Mouse (Mus musculus) gastrocnemius, adult 18-20 months (tissue): Measurements from ENCODE around the gene Mrpl37. TPM values are rescaled to one million over a fixed set of nuclear protein-coding genes. Genes with fewer than 3 reads are reported as not detected.

Source experiments
- DNase-seq: peaks from one replicate; pipeline ENCODE4 v3.0.0; 2021; ENCODE audit warnings: low spot score
- total RNA-seq, 2 experiments: library from RNA; stranded (reverse); gene quantifications; 2 replicates each; pipeline ENCODE4 v1.2.3; 2021

Mrpl37 gene
- total RNA-seq, 2 experiments from 2014 or later, result 79.4 to 83.1 TPM

DNA sequence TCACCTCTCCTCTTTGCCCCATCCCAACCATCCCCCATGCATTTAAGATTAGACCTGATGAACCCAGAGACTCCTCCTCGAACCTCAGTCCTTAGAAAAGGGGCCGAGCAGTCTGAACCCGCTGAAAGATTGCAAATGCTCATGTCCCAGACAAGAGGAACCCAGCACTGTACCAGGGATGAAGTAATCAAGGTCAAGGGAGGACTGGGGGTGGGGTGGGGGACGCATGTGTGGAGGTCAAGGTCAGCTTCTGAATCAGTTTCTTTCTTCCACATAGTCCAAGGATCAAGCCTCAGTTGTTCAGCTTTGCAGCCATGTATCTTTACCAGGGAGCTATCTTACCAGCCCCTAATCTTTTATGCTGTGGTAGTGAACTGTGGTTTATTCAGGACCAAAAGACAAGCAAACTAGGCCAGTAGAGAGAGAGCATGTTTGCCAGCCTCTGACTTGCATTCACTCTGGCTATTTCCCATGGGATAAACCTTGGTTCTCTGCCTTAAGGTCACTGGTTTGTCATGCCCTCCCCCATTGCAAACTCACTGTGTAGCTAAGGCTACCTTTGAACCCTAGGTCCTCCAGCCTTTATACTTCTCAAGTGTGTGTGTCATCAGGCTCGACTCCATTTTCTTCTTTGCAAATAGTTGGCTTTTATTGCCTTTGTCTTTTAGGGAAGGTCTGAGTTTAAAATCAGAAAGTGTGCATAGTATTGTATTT, 46.2 kb downstream of the Mrpl37 start:
- no peak for DNase-seq

- DNase-seq, result peak; percentile 43
These were observed 47.6 kb downstream of the Mrpl37 start for GRCm38 (mm10) chr4:107019027-107019426.

DNA sequence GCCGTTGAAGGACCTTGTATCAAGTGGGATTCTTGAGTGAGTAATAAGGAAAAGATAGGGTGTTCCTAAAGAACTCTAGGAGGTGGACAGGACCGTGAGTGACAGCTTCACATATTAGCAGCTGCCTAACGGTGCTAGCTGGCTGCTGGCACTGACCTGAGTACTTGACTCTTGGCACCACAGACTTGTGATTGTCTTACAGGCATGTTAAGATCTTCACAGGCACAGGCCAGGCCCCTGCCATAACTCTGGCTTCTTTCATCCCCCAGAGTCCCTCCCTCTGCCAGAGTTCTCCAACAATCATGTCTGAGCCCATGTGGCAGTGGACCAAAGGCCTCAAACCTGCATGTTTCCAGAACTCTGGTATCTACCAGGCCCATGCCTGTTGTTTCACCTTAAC, 48.1 kb downstream of the Mrpl37 start:
- peak; percentile 59 for DNase-seq

DNA sequence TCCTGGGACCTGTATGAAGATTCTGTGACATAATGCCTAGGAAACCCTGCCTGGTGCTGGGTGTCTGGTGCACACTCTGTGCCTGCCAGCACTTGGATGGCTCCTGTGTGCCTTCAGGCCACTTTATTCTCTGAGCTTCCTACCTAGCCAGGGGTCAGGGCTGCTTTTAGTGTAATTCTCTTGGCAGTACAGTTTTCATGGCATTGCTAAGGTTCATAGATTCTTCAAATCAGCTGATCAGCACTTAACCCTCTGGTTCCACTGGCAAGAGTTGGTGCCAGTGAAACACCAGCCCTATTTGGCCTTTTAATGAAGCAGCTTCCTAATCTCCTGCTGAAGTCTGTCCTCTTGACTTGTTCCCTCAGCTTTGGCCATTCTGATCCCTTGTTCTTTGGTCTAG, 49.4 kb downstream of the Mrpl37 start:
- DNase-seq, result no peak

DNA sequence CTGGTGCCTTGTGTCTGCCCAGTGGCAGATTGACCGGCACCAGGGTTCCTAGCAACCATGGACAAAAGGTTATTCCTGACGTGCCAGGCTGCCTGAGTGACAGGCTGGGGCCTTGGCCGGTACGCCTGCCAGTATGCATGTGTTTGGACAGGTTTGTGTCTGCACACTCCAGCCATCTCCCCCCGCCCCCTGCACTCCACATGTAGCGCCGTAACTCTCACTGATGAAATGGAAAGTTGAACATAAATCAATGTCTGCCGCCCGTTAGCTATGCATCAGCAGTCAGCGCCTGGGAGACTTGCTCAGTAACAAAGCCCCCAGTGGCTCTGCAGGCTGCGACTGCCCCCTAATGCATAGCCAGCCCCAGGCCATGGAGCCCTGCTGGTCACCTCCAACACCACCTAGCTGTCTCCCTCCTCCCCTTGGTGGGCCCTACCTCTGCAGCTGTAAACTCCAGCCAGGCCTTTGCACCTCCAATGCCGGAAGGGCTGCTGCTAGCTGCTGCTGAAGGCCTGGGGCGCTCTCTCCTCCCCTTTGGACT, 50.6 kb downstream of the Mrpl37 start:
- DNase-seq, result no peak

DNA sequence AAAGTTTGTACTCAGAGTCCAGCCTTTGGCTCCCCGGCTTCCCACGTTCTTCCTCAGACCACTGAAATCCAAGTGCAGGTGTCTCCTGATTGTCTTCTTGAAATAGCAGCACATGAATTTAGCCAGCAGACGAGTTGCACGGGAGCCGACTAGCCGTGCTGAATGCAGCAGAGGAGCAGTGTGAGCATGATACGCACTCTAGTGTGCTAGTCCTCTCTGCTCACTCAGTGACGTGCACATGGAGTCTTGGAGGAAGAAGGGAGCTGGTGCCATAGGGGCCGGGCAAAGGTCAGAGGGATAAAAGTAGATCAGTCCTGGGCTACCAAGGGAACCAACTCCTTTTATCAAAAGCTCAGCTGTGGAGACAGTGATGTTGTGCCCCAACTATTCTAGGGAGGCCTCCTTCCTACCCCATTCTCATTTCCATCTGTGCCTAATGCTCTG, 52.8 kb downstream of the Mrpl37 start:
- DNase-seq, result no peak

DNA sequence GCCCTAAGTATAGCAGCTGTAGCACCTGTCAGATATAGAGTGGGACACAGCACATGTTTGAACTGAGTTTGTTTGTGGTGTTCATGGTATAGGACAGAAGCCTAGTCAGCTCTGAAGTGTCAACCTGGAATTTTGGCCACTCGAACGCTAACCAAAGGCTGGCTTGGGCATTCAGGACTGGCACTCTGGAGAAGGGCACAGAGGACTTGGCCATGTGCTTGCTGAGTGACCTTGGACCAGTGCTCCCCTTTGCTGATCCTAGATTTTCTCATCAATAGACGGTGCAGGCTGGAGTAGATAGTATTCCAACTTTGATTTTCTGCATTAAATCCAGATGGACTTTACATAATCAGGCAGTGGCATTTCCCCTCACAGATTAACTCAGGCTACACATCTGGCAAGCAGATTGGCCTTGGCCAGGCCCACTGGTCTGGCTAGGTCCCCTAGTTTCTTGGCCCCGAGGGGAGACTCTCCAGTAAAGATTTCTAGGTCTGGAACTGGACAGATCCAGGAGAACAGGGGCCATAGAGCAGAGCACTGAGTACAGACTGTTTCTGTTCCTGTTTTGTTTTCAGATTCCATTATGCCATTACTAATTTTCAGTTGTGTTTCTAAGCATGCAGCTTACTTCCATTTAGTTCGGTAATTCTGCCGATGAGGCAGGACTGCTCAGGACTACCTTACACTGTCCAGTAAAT, 53.4 kb downstream of the Mrpl37 start:
- DNase-seq, result peak; percentile 66

DNA sequence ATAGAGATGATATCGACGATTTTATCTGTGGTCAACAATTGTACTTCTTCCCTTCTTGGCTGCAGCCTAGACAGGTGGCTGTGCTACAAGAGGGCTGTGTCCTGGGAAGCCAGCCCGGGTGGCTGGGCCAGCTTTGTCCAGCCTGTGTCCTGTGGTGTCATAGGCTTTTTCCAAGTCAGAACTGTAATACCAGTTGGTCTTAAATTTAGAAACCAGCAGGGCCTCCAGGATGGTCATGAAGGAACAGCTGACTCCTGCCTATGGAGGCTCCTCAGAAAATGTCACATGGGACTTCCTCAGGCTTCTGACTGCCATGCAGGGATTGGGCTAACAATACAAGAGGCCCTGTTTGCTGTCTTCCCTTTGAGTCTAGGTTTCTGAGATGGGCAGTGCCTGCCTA, 54.1 kb downstream of the Mrpl37 start:
- DNase-seq, result peak; percentile 79

- peak; percentile 61 for DNase-seq
These were observed 54.6 kb downstream of the Mrpl37 start for GRCm38 (mm10) chr4:107012005-107012478.

GRCm38 (mm10) chr4:107011325-107012004, 55.2 kb downstream of the Mrpl37 start:
- no peak for DNase-seq

GRCm38 (mm10) chr4:107009548-107009947, 57.1 kb downstream of the Mrpl37 start:
- DNase-seq, result no peak

DNA sequence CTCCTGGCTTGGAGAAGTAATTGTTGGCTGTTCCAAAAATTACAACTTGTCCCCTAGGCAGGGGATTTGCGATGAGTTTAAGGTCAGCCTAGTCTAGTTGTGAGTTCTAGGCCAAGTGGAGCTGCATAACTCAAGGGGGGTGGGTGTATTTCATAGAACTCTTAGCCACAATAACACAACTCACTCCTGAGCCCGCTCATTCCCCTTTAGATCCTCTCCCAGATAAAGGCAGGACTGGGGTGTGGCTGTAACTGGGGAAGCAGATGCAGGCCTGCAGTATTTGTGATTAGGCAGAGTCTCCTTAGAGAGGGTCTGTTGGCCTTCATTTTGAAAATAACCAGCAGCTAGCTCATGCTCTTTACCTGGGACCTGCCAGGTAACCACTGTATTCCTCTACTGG, 58.5 kb downstream of the Mrpl37 start:
- no peak for DNase-seq

GRCm38 (mm10) chr4:107007359-107007758, 59.3 kb downstream of the Mrpl37 start:
- DNase-seq, result no peak

GRCm38 (mm10) chr4:107006807-107007206, 59.9 kb downstream of the Mrpl37 start:
- DNase-seq, result no peak

DNA sequence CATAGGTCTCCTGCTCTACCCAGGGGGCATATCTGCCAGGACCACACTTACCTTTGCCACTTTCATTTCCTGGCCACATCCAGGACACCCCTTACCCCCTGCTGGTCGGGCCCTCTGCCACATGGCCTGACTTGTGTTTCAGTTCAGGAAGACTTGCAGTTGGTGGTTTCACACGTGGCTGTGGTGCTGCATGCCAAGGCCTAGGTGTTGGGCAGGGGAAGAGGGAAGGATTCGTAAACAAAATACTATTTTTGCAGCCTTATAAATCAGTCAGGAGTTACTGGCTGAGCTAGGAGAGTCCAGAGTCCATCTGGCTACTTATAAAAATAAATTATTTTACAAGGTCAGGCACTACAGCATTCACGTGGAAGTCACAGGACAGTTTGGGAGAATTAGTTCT, 60.4 kb downstream of the Mrpl37 start:
- peak; percentile 48 for DNase-seq

Other genes with a start within 250 kb of the Mrpl37 start
- gene Ssbp3, start 156.2 kb downstream of the Mrpl37 start, total RNA-seq, result 10 to 100 TPM; 20.5 to 25.5 TPM
- gene Cyb5rl, start 120 bp upstream of the Mrpl37 start, total RNA-seq, result 10 to 100 TPM; 15.0 to 18.4 TPM
- gene Cdcp2, start 30.0 kb upstream of the Mrpl37 start, total RNA-seq, result not detected
- 10 to 100 TPM; 74.4 to 89.6 TPM for gene Tmem59, start 111.5 kb upstream of the Mrpl37 start, total RNA-seq
- gene Tceanc2, start 112.2 kb upstream of the Mrpl37 start, total RNA-seq, result 10 to 100 TPM; 10.9 to 13.0 TPM
- gene Ldlrad1, start 142.3 kb upstream of the Mrpl37 start, total RNA-seq, result not detected
- gene Lrrc42, start 186.7 kb upstream of the Mrpl37 start, total RNA-seq, result 1 to 10 TPM; 7.9 to 9.5 TPM
- gene Hspb11, start 186.7 kb upstream of the Mrpl37 start, total RNA-seq, result 1 to 10 TPM; 9.2 to 9.7 TPM
- not detected for gene Dio1, start 240.3 kb upstream of the Mrpl37 start, total RNA-seq
- gene Yipf1, start 247.5 kb upstream of the Mrpl37 start, total RNA-seq, result 1 to 10 TPM; 8.2 to 9.0 TPM